Mouse (Mus musculus) erythroid progenitor cell, adult 5-6 weeks (primary cell): Measurements from ENCODE around the gene Vmn1r202. TPM values are rescaled to one million over a fixed set of nuclear protein-coding genes. Genes with fewer than 3 reads are reported as not detected.
"Not testable (repeated sequence)": the region's sequence is repeated elsewhere in the genome, so short reads cannot be mapped to it uniquely, and the experiment has no call there.

ENCODE experiments used
- ATAC-seq: replicated peaks from 2 replicates; pipeline ENCODE4 v1.8.0; 2016; ENCODE audit warnings: moderate number of reproducible peaks, mild to moderate bottlenecking, moderate TSS enrichment, inconsistent platforms; ENCODE audit not compliant: poor library complexity, low FRiP score, severe bottlenecking
- total RNA-seq, 2 experiments: library from RNA; stranded (forward) in 1 of 2; stranded (reverse) in 1 of 2; fragments of 150-400 nt in 1 of 2; fragments of 186-747, 209-891 nt in 1 of 2; gene quantifications; 2 replicates each; pipeline versions ENCODE4 v1.2.3 to v1.2.4; 2015 to 2017; ENCODE audit warnings: low replicate concordance in 2 of 2

Vmn1r202 gene
- total RNA-seq (2015; ENCODE audit: low replicate concordance) = not detected in 2 replicates
- total RNA-seq (2017; ENCODE audit: low replicate concordance) = not detected in 2 replicates

GRCm38 (mm10) chr13:22505281-22505680, at the start of gene Vmn1r202:
Vmn1r202 (minus strand) TSS chr13:22505381.
- ATAC-seq = no peak

DNA sequence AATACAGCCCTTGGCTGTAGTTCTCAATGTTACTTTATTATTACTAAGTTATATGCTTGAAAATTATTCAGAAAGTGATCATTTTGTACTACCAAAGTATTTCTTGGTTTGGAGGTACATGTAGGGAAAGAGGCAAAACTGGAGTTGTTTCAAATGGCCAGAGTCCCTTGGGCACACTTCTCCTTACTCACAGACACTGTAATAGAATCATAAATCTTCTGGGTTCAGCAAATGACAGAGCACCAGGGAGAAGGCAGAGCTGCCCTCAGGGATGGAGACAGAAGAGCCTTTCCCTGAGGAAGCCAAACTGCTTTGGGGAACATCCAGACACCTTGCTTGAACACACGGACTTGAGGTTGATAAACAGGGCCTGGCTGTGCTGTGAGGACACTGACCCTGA, 47.7 kb upstream of the Vmn1r202 start, which contains the start of gene Vmn1r204:
Vmn1r204 (plus strand) TSS at position 301 of the 400 bp plus-strand sequence.
- ATAC-seq = not testable (repeated sequence)

GRCm38 (mm10) chr13:22517814-22518213, 12.6 kb upstream of the Vmn1r202 start, which contains the start of gene Vmn1r203:
Vmn1r203 (plus strand) TSS chr13:22518114.
- ATAC-seq = no peak

- ATAC-seq = no peak
Observed at GRCm38 (mm10) chr13:22502431-22502830, 2.8 kb downstream of the Vmn1r202 start.

DNA sequence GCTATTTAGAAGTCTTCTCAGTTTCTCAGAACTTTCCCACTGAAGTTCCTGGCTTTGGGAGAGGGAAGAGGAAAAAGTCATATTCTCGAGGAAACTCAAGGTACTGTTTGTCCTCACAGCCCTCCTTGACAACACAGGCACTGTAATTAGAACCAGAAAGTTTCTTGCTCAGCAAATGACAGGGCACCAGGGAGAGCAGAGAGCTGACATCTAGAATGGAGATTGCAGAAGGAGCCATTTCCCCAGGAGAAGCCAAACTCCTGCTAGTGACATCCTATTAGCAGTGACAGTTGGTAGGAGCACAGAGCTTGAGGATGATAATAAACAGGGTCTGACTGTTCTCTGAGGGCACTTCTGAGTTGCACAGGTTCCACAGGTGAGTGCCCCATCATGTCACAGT, 33.6 kb downstream of the Vmn1r202 start, which contains the start of gene Vmn1r201:
Vmn1r201 (plus strand) TSS at position 301 of the 400 bp plus-strand sequence.
- ATAC-seq = no peak

DNA sequence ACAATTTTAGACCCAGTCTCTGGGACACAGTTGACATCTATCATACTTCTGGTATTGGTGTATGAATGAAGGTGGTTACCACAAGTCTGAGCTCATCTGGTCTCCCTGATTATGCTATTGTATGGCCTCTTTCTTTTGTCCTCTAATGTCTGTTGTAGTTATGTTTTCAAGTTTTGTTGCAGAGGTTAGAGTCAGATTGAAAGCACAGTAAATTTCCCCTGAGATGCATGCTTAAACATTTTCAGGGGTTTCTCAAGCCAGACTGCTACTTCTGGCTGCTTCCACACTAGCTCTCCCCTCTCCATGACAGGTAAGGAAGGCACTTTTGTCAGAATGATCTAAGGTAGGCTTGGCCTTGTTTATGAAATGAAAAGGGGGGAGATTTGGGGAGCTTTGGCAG, 50.0 kb downstream of the Vmn1r202 start:
- ATAC-seq = no peak

Other genes with a start within 250 kb of the Vmn1r202 start
- not detected in 2 replicates for gene Vmn1r195, start 234.9 kb downstream of the Vmn1r202 start, total RNA-seq (2015; ENCODE audit: low replicate concordance)
- gene Vmn1r195, start 234.9 kb downstream of the Vmn1r202 start, total RNA-seq (2017; ENCODE audit: low replicate concordance) = not detected in 2 replicates
- gene Vmn1r196, start 215.5 kb downstream of the Vmn1r202 start, total RNA-seq (2015; ENCODE audit: low replicate concordance) = not detected in 2 replicates
- gene Vmn1r196, start 215.5 kb downstream of the Vmn1r202 start, total RNA-seq (2017; ENCODE audit: low replicate concordance) = not detected in 2 replicates
- gene Vmn1r197, start 180.8 kb downstream of the Vmn1r202 start, total RNA-seq (2015; ENCODE audit: low replicate concordance) = not detected in 2 replicates
- not detected in 2 replicates for gene Vmn1r197, start 180.8 kb downstream of the Vmn1r202 start, total RNA-seq (2017; ENCODE audit: low replicate concordance)
- not detected in 2 replicates for gene Vmn1r198, start 155.0 kb downstream of the Vmn1r202 start, total RNA-seq (2015; ENCODE audit: low replicate concordance)
- not detected in 2 replicates for gene Vmn1r198, start 155.0 kb downstream of the Vmn1r202 start, total RNA-seq (2017; ENCODE audit: low replicate concordance)
- gene Vmn1r199, start 125.6 kb downstream of the Vmn1r202 start, total RNA-seq (2015; ENCODE audit: low replicate concordance) = not detected in 2 replicates
- gene Vmn1r199, start 125.6 kb downstream of the Vmn1r202 start, total RNA-seq (2017; ENCODE audit: low replicate concordance) = not detected in 2 replicates
- gene Vmn1r200, start 115.0 kb downstream of the Vmn1r202 start, total RNA-seq (2015; ENCODE audit: low replicate concordance) = not detected in 2 replicates
- gene Vmn1r200, start 115.0 kb downstream of the Vmn1r202 start, total RNA-seq (2017; ENCODE audit: low replicate concordance) = not detected in 2 replicates
- gene Vmn1r201, start 33.5 kb downstream of the Vmn1r202 start, total RNA-seq (2015; ENCODE audit: low replicate concordance) = not detected in 2 replicates
- gene Vmn1r201, start 33.5 kb downstream of the Vmn1r202 start, total RNA-seq (2017; ENCODE audit: low replicate concordance) = not detected in 2 replicates
- gene Vmn1r203, start 12.7 kb upstream of the Vmn1r202 start, total RNA-seq (2015; ENCODE audit: low replicate concordance) = not detected in 2 replicates
- 0.39 TPM in 1 of 2 replicates, not detected in the other for gene Vmn1r203, start 12.7 kb upstream of the Vmn1r202 start, total RNA-seq (2017; ENCODE audit: low replicate concordance)
- gene Vmn1r204, start 47.8 kb upstream of the Vmn1r202 start, total RNA-seq (2015; ENCODE audit: low replicate concordance) = not detected in 2 replicates
- not detected in 2 replicates for gene Vmn1r204, start 47.8 kb upstream of the Vmn1r202 start, total RNA-seq (2017; ENCODE audit: low replicate concordance)
- gene Vmn1r205, start 87.6 kb upstream of the Vmn1r202 start, total RNA-seq (2015; ENCODE audit: low replicate concordance) = not detected in 2 replicates
- gene Vmn1r205, start 87.6 kb upstream of the Vmn1r202 start, total RNA-seq (2017; ENCODE audit: low replicate concordance) = not detected in 2 replicates
- not detected in 2 replicates for gene Vmn1r206, start 118.9 kb upstream of the Vmn1r202 start, total RNA-seq (2015; ENCODE audit: low replicate concordance)
- gene Vmn1r206, start 118.9 kb upstream of the Vmn1r202 start, total RNA-seq (2017; ENCODE audit: low replicate concordance) = not detected in 2 replicates
- gene Vmn1r207-ps, start 224.2 kb upstream of the Vmn1r202 start, total RNA-seq (2015; ENCODE audit: low replicate concordance) = not detected in 2 replicates
- gene Vmn1r207-ps, start 224.2 kb upstream of the Vmn1r202 start, total RNA-seq (2017; ENCODE audit: low replicate concordance) = not detected in 2 replicates